27 mouse cellular contexts compared by ENCODE assay signal in genomic region chr8:13696157-13696556, GRCm38 (mm10). TPM values are rescaled to one million over a fixed set of nuclear protein-coding genes. Genes with fewer than 3 reads are reported as not detected.
A peak's percentile ranks its signal among the peaks of the same experiment; 100 is the strongest.
DNase-seq lines count a peak whose midpoint lies in the region; ATAC-seq and TF ChIP-seq lines count a peak whose summit lies in the region.
"Had no signal": no experiment of that assay in that cellular context is flagged by ENCODE, and none has a peak within 500 bp of the region (broad histone marks: within the 10 kb centered on the region; RNA-seq: fewer than 3 reads in every experiment).

No protein-coding gene starts in this region.

- H3K4me2 ChIP-seq in hindbrain, postnatal 0 days (ENCODE audit: low read depth, low read length) = no peak overlapping the region
- H3K4me2 ChIP-seq in intestine, embryonic 15.5 days (replicated peaks) = 0 out of 2 replicates have a peak overlapping the region, but pooled peaks have one; percentile 19
- no peak overlapping the region for H3K4me2 ChIP-seq in stomach, embryonic 16.5 days (ENCODE audit: low read depth, low read length)
- H3K4me2 ChIP-seq: embryonic facial prominence, embryonic 13.5 days; hindbrain, embryonic 13.5 days; liver, embryonic 13.5 days; lung, embryonic 14.5 days; neural tube, embryonic 15.5 days; stomach, embryonic 15.5 days had no signal

- H3K27ac ChIP-seq in hindbrain, embryonic 10.5 days = peak overlapping the region; percentile 59; the same call in 1 of the 2 replicates
- no peak overlapping the region for H3K27ac ChIP-seq in hindbrain, postnatal 0 days
- no peak overlapping the region for H3K27ac ChIP-seq in intestine, embryonic 15.5 days
- peak overlapping the region; percentile 23; the same call in 1 of the 2 replicates for H3K27ac ChIP-seq in stomach, embryonic 16.5 days (ENCODE audit: low read length)
- H3K27ac ChIP-seq: embryonic facial prominence, embryonic 13.5 days; hindbrain, embryonic 13.5 days; layer of hippocampus, adult 2 months; liver, embryonic 13.5 days; neural tube, embryonic 15.5 days; stomach, embryonic 15.5 days had no signal

- DNase-seq in cerebellum, adult 9-11 months = peak; percentile 12
- no peak for DNase-seq in cerebellum, postnatal 14 days
- no peak for DNase-seq in hindbrain, embryonic 10.5 days (ENCODE audit: low spot score)
- DNase-seq in hindbrain, postnatal 0 days (ENCODE audit: low spot score) = no peak
- DNase-seq in layer of hippocampus, postnatal 14 days (ENCODE audit: low spot score in 2 of 2) = no peak
- DNase-seq: cerebellum, postnatal 36 days; embryo, embryonic 11 days; gastrocnemius, postnatal 10 days; kidney, postnatal 25 days; liver, embryonic 13.5 days; lung, embryonic 14.5 days; lung, postnatal 36 days; right cerebral cortex, adult 18-20 months; right cerebral cortex, postnatal 4 days; thymus, adult 2 months had no signal

- H3K36me3 ChIP-seq in hindbrain, embryonic 10.5 days = no peaks in the 10 kb centered on the region
- H3K36me3 ChIP-seq in hindbrain, postnatal 0 days (ENCODE audit: insufficient read depth, low read length) = no peaks in the 10 kb centered on the region
- no peaks in the 10 kb centered on the region for H3K36me3 ChIP-seq in intestine, embryonic 15.5 days
- no peaks in the 10 kb centered on the region for H3K36me3 ChIP-seq in stomach, embryonic 16.5 days (ENCODE audit: control insufficient read depth, insufficient read depth, low read length)
- H3K36me3 ChIP-seq: embryonic facial prominence, embryonic 13.5 days; hindbrain, embryonic 13.5 days; liver, embryonic 13.5 days; neural tube, embryonic 15.5 days; stomach, embryonic 15.5 days had no signal

- H3K9ac ChIP-seq in hindbrain, postnatal 0 days (replicated peaks; ENCODE audit: low read length) = no peak overlapping the region
- H3K9ac ChIP-seq in intestine, embryonic 15.5 days = no peak overlapping the region
- H3K9ac ChIP-seq in stomach, embryonic 16.5 days (ENCODE audit: low read length) = no peak overlapping the region
- H3K9ac ChIP-seq: embryonic facial prominence, embryonic 13.5 days; hindbrain, embryonic 13.5 days; liver, embryonic 13.5 days; lung, embryonic 14.5 days; neural tube, embryonic 15.5 days; stomach, embryonic 15.5 days had no signal

- no peaks in the 10 kb centered on the region for H3K9me3 ChIP-seq in hindbrain, embryonic 10.5 days
- no peaks in the 10 kb centered on the region for H3K9me3 ChIP-seq in hindbrain, postnatal 0 days (ENCODE audit: low read length)
- H3K9me3 ChIP-seq in intestine, embryonic 15.5 days = no peaks in the 10 kb centered on the region
- no peaks in the 10 kb centered on the region for H3K9me3 ChIP-seq in stomach, embryonic 16.5 days (replicated peaks; ENCODE audit: control insufficient read depth, low read length)
- H3K9me3 ChIP-seq: embryonic facial prominence, embryonic 13.5 days; hindbrain, embryonic 13.5 days; liver, embryonic 13.5 days; neural tube, embryonic 15.5 days; stomach, embryonic 15.5 days had no signal

- no peak for ATAC-seq in hindbrain, postnatal 0 days
- ATAC-seq in intestine, embryonic 15.5 days = peak; percentile 27
- ATAC-seq in stomach, embryonic 16.5 days (ENCODE audit: insufficient read depth, low FRiP score) = no peak
- ATAC-seq: forebrain, embryonic 14.5 days; inflammation-experienced regulatory T-cells, adult 6 months had no signal

- no peak overlapping the region for H3K4me3 ChIP-seq in hindbrain, embryonic 10.5 days
- no peak overlapping the region for H3K4me3 ChIP-seq in hindbrain, postnatal 0 days (ENCODE audit: low read length)
- H3K4me3 ChIP-seq in intestine, embryonic 15.5 days (replicated peaks) = no peak overlapping the region
- H3K4me3 ChIP-seq in stomach, embryonic 16.5 days (replicated peaks; ENCODE audit: low read length) = no peak overlapping the region
- H3K4me3 ChIP-seq: embryonic facial prominence, embryonic 13.5 days; erythroblast, embryonic 14.5 days; hindbrain, embryonic 13.5 days; layer of hippocampus, adult 2 months; liver, embryonic 13.5 days; neural tube, embryonic 15.5 days; stomach, embryonic 15.5 days had no signal

- no peaks in the 10 kb centered on the region for H3K27me3 ChIP-seq in hindbrain, embryonic 10.5 days (ENCODE audit: insufficient read depth, poor library complexity, severe bottlenecking)
- no peaks in the 10 kb centered on the region for H3K27me3 ChIP-seq in hindbrain, postnatal 0 days (ENCODE audit: insufficient read depth, low read length)
- H3K27me3 ChIP-seq in intestine, embryonic 15.5 days (replicated peaks) = no peaks in the 10 kb centered on the region
- no peaks in the 10 kb centered on the region for H3K27me3 ChIP-seq in stomach, embryonic 16.5 days (ENCODE audit: control insufficient read depth, insufficient read depth, low read length)
- H3K27me3 ChIP-seq: embryonic facial prominence, embryonic 13.5 days; hindbrain, embryonic 13.5 days; liver, embryonic 13.5 days; neural tube, embryonic 15.5 days; stomach, embryonic 15.5 days had no signal

- no peak for TF ChIP-seq CTCF in hindbrain, postnatal 0 days (IDR thresholded peaks at IDR 0.05; ENCODE audit: low read depth)

- WGBS in hindbrain, embryonic 10.5 days = 84% methylated on average over 4 of the region's 4 CpGs
- WGBS in hindbrain, postnatal 0 days = 86% methylated on average over 4 of the region's 4 CpGs
- 60% methylated on average over 4 of the region's 4 CpGs for WGBS in intestine, embryonic 15.5 days
- 53% methylated on average over 4 of the region's 4 CpGs for WGBS in stomach, embryonic 16.5 days

- H3K4me1 ChIP-seq in hindbrain, embryonic 10.5 days (replicated peaks) = peaks cover 28% of the 10 kb centered on the region
- H3K4me1 ChIP-seq in hindbrain, postnatal 0 days (ENCODE audit: insufficient read depth, low read length) = peaks cover 7% of the 10 kb centered on the region; the same call in 1 of the 2 replicates
- peaks cover 17% of the 10 kb centered on the region; the same call in 1 of the 2 replicates for H3K4me1 ChIP-seq in intestine, embryonic 15.5 days (replicated peaks)
- peaks cover 20% of the 10 kb centered on the region for H3K4me1 ChIP-seq in stomach, embryonic 16.5 days (ENCODE audit: control insufficient read depth, insufficient read depth, low read length)
- H3K4me1 ChIP-seq: stomach, embryonic 15.5 days had no signal

RNA-seq across cellular contexts. Expression of gene Cfap97d2, which starts 9.5 kb away (rescaled TPM):
- 0.90 and 2.5 TPM in 2 replicates for polyA plus RNA-seq in hindbrain, embryonic 10.5 days (2016; fragmentation: Nextera tagmentation; extraction: Ambion mirVana)
- 0.54 and 0.84 TPM in 2 replicates for total RNA-seq in hindbrain, postnatal 0 days (2014; rRNA removed)
- 1.8 TPM in 2 replicates for polyA plus RNA-seq in hindbrain, postnatal 0 days (2015; fragmentation: Nextera tagmentation; extraction: Ambion mirVana)
- 0.10 TPM in 1 of 2 replicates, not detected in the other for polyA plus RNA-seq in intestine, embryonic 15.5 days (2015; fragmentation: Nextera tagmentation; extraction: Ambion mirVana)
- polyA plus RNA-seq in stomach, embryonic 16.5 days (2015; fragmentation: Nextera tagmentation; extraction: Ambion mirVana) = 0.05 and 0.42 TPM in 2 replicates
- total RNA-seq in layer of hippocampus, postnatal 14 days (2021) = 1 to 10 TPM; 2.7 to 2.8 TPM
- total RNA-seq: gastrocnemius, postnatal 10 days; heart, postnatal 25 days had no signal
- polyA plus RNA-seq: erythroblast, embryonic 14.5 days; heart, embryonic 14.5 days; inflammation-experienced regulatory T-cells, adult 6 months; liver, embryonic 13.5 days; lung, embryonic 14.5 days; stomach, embryonic 15.5 days; thymus, adult 2 months had no signal

RNA-seq across cellular contexts. Expression of gene Rasa3, which starts 18.8 kb away (rescaled TPM):
- 28.8 and 31.8 TPM in 2 replicates for polyA plus RNA-seq in hindbrain, embryonic 10.5 days (2016; fragmentation: Nextera tagmentation; extraction: Ambion mirVana)
- total RNA-seq in hindbrain, postnatal 0 days (2014; rRNA removed) = 84.7 and 85.2 TPM in 2 replicates
- polyA plus RNA-seq in hindbrain, postnatal 0 days (2015; fragmentation: Nextera tagmentation; extraction: Ambion mirVana) = 29.4 and 33.5 TPM in 2 replicates
- 19.1 and 22.2 TPM in 2 replicates for polyA plus RNA-seq in intestine, embryonic 15.5 days (2015; fragmentation: Nextera tagmentation; extraction: Ambion mirVana)
- polyA plus RNA-seq in stomach, embryonic 16.5 days (2015; fragmentation: Nextera tagmentation; extraction: Ambion mirVana) = 30.9 and 35.5 TPM in 2 replicates
- 10 to 100 TPM; 65.5 to 65.6 TPM for total RNA-seq in layer of hippocampus, postnatal 14 days (2021)

Comparison
In these comparisons a context has a peak if more than half of its experiments do, and no peak if none do; other contexts are left out.
1. H3K27ac ChIP-seq: peak in hindbrain, embryonic 10.5 days (single experiment) and stomach, embryonic 16.5 days (single experiment); none in hindbrain, postnatal 0 days (single experiment) and intestine, embryonic 15.5 days (single experiment).